Mouse (Mus musculus): ENCODE measurements at regions not wholly inside any gene's neighbourhood (a gene's known extent, or its start where the extent isn't known, plus 50 kb on each side); places are given as distances from the start of the nearest gene placed in this dataset.

DNA sequence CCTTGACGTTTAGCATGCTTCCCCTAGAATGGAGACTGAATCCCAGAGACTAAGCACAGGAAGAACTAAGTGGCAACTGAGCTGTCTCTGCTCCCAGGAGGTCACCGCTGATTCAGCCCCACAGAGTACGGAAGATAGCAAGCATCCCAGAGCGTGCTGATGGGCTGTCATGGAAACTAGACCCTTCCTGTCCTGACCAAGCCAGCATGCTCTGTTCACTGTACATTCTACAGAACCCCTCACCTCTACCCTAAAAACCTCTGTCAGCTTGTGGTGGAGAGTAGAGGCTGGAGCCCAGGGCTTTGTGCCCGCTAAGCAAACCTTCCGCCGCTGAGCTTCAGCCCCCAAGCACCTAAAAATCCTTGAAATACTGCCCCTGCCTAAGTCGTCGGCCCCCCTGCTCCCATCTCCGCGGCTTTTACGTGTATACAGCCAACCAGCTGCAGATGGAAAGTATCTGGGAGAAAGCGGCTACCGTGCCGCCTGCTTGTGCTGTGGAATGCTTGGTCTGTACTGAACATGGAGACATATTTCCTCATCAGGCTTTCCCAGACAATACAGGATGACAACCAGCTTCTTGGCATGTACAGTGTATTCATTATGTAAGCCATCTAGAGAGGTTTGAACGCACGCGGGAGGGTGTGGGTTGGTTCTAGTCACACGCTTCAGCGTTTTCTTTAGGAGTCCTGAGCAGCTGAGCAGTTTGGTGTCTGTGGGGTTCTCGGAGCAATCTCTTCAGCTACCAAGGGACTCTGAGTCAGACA, 237.1 kb downstream of the Tshz3 start:
- DNase-seq (ENCODE audit: extremely low read depth, low read depth, low spot score), result no peak

DNA sequence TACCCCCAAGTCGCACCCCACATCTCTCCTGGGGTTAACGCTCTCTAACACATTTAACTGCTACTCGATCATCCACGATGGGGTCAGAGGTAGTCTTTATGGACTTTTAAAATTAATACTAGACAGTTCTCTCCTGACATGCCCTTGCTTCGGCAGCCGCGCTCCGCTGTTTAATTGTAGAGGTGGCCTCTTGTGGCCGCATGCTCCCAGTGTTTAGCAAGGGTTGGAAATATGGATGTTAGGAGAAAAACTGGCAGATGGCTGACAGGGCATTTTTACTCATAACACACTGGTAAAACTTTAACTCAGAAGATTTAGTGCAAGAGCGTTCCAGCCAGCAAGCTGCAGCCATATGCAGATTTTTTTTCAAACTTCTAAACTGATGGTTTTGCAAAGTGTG, 242.7 kb downstream of the Tshz3 start:
- no peak for DNase-seq (ENCODE audit: extremely low read depth, low read depth, low spot score)

DNA sequence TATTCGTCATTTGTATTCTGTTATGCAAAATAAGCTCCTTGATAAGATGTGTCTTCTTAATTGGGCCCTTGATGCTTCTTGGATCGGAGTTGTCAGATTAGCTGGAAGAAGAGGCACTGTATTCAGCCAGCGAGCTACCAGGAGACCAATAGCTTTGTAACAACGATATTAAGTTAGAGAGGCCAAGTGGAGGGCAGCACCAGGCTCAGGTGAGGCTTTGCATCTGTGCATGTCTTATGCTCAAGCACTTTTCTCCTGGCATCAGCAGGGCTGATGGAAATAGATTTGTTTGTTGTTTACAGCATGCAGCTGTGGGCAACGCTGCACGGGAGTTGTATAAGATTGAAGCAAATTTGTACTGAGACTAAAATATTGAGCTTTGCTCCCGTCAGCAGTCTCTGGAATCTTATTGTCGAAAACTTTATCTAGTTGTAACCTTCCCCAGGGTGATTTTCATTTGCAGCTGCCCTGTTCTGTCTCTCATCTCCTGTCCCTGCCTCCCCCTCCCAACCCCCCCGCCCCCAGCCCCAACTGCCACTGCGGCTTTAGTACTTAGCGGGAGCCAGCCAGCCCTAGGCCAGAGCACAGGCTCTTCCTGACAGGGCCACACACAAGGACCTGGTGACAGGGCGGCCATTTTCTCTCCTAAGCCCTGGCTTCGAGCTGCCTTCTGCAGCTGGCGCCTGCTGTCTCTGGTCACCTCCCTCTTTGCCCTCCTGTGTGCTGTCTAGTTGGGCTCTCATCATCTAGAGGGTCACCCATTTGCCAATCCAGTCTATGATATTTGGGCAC, 247.3 kb downstream of the Tshz3 start:
- no peak for DNase-seq (ENCODE audit: extremely low read depth, low read depth, low spot score)

DNA sequence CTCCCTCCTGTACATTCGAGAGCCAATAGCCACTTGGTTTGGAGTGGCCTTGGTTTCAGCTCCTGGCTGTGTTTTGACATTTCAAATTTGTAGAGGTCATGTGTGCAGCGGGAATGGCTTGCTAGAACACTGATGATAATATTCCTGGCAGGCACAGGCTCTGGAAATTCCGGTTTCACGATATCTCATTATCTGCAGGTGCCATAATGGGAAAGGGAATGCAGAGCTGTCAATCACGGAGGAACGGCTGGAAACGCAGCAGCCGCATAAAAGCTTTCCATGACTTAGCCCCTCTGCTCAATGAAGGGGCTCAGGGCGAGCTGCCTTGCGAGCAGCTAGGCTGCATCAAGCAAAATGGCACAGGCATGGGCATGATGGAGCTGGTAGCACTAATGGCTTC, 251.6 kb downstream of the Tshz3 start:
- no peak for DNase-seq (ENCODE audit: extremely low read depth, low read depth, low spot score)

DNA sequence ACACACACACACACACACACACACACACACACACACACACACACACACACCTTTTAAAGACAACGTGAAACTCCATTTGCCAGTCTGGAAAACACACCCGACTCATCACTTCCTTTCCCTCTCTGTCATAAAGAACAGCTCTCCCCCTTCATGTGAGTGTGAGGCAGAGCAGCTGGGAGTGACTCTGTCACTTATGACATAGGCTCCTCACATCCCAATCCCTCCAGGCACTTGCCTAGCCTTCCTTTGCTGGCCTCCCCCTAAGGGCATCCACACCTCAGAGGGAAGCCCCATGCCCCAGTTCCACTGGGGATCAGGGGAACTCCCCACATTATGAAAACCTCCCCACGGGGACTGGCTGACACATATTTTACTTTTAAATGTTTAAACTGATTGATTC, 257.5 kb downstream of the Tshz3 start:
- no peak for DNase-seq (ENCODE audit: extremely low read depth, low read depth, low spot score)

DNA sequence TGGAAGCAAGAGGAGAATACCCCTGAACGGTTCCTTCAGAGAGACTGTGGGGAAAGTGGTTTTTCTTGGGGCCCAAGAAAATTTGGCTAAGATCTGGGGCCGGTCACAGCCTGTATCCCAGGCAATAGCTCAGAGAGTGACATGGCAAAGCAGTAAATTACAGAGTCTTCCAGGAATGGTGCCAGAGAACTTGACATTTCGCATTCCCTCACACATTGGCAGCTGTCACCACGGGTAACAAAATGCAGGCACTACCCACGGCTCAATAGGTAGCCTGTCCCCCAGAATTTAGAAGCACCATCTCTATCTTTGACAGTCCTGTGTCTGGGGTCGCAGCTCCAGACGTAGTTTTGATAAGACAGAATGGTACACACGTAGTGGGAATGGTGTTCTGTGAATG, 260.3 kb downstream of the Tshz3 start:
- DNase-seq (ENCODE audit: extremely low read depth, low read depth, low spot score), result no peak

DNA sequence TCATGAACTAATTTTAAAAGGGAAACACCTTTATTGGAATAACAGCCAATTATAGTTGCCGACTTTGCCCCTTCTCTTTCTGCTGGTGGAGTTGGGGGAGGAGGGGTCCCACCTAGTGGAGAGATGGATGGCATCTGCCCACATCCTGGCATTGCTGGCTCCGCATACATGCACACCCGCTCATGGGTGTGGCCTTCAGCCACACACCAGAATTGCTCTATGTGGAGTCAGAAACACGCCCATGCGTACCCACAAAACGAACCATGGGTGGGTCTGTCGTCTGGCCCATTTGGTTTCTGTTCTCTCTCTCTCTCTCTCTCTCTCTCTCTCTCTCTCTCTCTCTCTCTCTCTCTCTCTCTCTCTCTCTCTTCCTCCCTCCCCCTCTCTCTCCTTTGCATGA, 273.9 kb downstream of the Tshz3 start:
- no peak for DNase-seq (ENCODE audit: extremely low read depth, low read depth, low spot score)

DNA sequence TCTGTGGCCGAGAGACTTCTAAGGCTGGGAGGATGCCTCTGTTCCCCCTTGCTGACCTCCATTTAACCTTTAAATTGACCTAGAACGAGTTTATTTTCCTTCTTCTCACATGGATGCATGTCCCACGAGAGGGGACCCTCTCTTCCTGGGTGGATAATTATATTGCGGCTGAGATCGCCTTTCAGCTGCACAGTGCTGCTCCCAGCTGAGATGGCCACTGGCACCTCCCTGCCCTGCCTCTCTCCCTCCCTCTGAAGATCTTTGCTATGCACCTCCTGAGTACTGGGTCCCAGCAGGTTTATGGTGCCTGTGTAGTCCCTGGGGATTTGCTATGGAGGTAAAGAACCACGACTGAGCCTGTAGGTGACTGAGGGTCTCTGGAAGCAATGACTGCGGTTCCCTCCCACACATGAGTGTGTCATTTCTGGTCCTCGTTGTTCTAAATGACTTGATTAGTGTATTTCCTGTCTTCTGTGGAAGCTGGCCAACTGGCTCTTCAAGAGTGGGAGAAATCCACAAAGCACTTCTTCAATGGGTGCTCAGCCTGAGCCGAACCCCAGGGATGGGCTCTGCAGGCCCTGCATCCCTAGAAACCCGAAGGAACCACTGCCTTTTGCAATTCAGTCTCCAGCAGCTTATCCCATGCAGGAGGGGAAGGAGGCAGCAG, 275.9 kb downstream of the Tshz3 start:
- DNase-seq (ENCODE audit: extremely low read depth, low read depth, low spot score), result no peak

DNA sequence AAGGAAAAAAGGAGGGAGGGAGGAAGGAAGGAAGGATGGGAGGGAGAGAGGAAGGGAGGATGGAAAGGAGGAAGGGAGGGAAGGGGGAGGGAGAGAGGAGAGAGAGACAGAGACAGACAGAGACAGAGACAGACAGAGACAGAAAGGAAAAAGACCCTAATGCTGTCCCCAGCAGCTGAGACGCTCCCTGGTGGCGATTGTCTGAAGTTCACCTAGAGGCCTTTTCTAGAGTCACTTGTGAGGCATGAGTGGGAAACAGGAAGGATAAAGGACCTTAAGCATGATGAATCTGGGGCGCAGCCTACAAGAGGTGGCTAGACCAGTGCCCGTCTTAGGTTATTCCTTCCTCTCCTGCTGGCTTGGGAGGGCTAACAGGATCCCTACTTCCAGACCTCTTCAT, 276.7 kb downstream of the Tshz3 start:
- DNase-seq (ENCODE audit: extremely low read depth, low read depth, low spot score), result no peak

DNA sequence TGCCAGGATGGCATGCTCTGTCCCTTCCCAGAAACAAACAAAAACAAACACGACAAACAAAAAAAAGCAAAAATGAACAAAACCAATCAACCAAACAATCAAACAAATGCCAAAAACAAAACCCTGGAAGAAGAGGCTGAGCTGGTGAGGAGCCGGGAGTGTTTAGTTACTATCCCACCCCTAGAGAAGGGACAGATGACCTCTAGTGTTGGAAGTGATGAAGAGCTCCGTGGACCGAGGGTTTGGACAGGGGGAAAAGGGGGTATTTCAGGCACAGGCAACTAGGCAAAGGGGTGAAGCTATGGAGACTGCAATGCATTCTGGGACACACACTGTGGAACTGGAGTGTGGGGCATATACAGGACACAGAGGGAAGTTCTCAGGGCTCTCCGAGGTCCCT, 277.6 kb downstream of the Tshz3 start:
- no peak for DNase-seq (ENCODE audit: extremely low read depth, low read depth, low spot score)

DNA sequence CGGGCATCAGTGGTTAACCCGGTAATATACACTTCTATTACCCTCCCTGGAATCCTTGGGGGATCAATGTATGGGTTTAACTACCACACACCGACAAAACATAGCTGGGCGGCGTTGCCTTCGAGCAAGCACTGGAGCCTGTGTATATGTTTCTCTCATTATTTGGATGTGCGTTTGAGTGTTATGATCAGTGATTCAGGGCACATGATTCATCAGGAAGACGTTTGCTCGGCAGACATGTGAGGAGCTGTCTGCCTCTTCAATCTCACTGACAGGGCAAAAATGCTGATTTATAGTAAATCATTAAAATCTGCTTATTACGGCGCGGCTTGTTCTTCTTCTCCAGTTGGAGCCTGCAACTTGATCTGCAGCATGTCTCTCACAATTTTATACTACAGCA, 279.9 kb downstream of the Tshz3 start:
- no peak for DNase-seq (ENCODE audit: extremely low read depth, low read depth, low spot score)

DNA sequence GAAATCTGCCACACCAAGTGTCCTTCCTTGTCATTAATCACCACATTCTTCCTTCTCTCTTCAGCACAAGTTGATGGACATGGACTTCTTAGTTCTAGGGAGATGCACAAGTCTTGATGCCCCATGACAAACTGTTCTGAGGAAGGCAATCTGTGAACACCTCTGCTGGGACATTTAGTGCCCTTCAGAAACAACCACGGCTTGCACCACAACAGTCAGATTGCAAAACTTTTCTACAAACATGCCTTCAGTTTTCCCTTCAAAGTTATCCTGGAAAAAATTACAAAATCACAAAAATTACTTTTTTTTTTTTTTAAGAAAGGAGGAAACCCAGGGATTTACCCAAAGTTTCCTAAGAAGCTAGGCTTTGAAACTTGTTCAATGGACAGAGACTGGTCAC, 291.5 kb downstream of the Tshz3 start:
- no peak for DNase-seq (ENCODE audit: extremely low read depth, low read depth, low spot score)

DNA sequence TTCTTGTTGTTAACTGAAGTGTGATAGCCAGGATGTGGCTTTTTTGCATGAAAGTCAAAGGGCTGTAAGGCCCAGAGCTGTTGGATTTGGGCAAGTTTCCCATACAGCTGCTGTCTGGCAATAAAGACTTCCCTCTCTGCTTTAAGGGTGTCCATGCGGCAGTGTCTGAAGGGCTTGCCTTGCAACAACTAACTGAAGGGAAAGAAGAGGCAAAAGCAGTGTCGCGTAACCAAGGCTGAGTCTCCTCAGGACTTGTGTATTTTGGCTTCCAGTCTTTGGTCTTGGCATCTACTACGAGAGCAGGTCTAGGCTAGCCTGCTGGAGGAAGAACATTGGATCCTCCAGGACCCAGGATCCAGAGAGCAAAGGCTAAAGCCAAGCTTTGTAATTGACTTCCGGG, 306.7 kb downstream of the Tshz3 start:
- DNase-seq (ENCODE audit: extremely low read depth, low read depth, low spot score), result peak; percentile 55

DNA sequence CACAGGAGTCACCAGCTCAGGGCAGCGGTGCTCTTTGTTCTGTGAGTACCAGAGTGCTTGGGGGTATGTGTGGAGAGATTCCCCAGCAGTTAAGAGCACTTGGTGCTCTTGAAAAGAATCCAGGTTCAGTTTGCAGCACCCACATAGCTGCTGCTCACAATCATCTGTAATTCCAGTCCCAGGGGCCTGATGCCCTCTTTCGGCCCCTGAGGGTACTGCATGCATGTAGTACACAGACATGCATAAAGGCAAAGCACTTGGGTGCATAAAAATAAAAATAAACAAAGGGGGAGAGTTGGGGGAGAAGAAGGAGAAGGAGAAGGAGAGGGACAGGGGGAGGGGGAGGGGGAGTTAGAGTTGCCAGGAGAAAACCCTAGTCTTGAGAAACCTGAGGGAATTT, 307.8 kb downstream of the Tshz3 start:
- DNase-seq (ENCODE audit: extremely low read depth, low read depth, low spot score), result no peak

DNA sequence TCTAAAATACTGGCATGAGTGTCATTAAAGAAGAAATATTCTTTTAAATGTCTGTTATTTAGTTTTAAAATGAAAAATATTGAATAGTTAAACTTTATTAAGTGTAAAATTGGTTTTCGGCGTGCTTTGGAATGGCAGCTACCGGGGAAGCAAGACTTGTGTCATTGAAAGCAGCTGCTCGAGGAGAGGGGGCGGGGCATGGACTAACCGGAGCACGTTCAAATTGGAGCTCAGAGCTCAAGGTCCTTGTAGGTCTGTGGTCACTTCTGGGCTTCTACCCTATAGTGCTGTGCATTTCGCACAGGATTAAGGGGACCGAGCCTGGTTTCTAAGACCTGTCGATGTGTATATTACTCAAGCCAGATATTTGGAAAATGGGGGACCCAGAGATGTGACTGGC, 309.0 kb downstream of the Tshz3 start:
- no peak for DNase-seq (ENCODE audit: extremely low read depth, low read depth, low spot score)

DNA sequence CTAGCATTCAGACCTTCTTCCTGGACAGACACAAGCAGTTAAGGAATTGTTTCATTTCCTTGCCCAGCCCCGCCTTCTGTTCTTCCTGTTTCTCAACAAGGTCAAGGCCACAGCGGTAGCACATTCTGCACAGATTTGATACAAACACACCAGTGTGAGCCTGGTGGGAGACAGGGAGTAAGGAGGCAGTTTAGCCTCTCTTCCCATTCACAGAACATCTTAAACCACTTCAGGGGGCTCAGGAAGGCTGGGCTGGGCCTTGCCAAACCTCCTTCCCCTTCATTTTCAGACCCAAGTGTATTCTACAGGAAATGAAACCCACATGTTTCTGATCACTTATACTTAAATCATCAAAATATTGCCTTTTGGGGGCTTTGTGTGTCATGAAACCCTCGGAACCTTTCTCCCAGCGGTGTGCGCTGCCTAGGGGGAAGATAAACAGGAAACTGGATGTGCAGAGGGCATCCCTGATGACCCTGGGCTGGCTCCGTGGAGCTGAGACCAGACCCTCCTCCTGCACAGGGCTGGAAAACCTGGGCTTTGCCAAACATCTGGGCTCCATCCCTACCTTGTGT, 313.3 kb downstream of the Tshz3 start:
- no peak for DNase-seq (ENCODE audit: extremely low read depth, low read depth, low spot score)

DNA sequence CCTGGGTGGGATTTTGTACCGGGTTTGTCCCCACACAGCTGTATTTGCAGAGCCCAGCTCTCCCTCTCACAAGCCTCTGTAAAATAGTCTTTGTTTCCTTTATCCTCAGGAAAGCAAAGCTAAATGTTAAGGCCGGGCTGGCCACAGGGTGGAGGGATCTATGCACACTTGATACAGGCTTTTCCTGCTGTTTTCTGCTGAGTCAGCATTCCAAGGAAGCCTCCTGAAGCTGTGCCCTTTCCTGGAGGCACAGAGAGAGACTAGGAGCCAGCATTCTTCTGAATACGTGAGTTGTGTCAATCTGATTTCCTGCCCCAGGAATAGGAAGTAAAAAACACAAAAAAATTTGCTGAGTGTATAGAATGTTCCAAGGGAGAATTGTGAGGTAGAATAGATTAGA, 322.2 kb downstream of the Tshz3 start:
- no peak for DNase-seq (ENCODE audit: extremely low read depth, low read depth, low spot score)

DNA sequence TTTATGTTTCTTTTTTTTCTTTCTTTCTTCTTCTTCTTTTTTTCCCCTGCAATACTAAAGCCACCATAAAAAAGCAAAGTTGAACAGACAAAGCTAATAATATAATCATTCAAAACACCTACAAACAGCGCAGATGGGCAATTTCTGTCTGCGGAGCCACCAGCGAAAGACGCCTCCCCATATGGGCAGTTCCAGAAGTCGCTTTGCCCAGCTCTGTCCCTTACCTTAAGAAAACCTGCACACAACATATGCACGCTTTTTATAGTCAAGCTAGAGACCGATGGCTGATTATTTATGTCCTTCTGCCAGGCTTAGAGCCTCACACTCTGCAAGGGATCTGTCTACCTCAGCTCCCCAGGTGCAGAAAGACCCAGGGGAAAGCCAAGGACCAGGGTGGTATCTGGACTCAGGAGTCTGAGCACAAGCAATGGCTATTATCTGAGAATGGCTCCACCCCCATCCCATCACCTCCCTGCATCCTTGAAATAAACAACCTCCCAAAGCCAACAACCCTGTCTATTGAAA, 326.6 kb downstream of the Tshz3 start:
- no peak for DNase-seq (ENCODE audit: extremely low read depth, low read depth, low spot score)

DNA sequence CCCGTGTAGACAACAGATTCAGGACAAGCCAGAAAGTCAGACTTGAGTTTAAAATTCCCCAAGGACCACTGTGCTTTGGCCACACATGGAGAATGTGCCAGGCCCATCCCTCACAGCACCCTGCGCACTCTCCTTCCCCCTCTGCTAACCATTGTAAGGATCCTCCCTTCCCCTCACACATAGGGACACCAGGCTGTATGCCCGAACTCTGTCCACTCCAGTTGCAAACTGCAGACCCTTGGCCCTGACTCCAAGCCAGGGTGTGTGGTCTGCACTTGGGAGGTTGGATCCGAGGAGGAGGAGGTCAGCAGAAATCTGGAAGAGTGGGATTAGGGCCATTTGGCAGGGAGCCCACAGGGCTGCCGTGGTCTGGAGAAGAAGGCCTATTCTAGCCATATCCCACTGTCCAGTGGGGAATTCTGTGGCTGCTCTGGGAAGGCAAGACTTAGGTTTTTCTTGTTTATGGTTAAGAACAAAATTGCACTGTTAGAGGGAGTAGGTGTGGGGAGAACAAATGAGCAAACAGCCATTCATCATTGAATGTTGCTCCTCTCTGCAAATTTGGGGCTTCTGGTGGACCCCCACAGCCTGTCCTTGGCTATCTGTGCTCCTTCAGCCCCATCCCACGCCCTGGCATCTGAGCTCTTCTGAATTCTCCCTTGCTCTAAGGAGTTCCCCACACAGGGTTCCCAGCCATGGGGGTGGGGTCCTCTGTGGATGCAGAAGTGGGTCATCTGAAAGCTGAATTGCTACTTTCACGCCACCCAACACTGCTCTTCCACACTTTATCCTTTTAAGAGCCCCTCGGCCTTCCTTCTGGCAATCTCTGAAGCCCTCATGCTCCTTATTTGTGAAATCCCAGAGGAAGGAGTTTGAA, 366.9 kb downstream of the Tshz3 start:
- no peak for DNase-seq (ENCODE audit: extremely low read depth, low read depth, low spot score)

DNA sequence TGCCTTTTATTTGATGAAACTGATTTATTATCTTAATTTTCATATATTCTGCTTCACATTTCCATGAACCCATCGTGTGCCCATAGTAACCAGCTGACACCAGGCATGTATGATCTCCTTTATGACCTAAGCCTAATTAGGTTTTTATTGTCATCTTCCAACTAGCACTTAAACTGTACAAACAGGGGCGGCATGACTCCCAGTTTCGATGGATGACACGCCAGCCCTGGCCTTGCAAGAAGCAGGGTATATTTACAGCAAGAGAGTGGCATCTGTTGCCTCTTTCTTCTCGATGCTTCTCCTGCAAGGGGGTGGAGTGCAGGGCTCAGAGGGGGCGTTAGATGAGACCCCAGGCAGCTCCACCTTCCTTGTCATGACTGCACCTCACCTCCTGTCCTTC, 379.8 kb downstream of the Tshz3 start:
- no peak for DNase-seq (ENCODE audit: extremely low read depth, low read depth, low spot score)

DNA sequence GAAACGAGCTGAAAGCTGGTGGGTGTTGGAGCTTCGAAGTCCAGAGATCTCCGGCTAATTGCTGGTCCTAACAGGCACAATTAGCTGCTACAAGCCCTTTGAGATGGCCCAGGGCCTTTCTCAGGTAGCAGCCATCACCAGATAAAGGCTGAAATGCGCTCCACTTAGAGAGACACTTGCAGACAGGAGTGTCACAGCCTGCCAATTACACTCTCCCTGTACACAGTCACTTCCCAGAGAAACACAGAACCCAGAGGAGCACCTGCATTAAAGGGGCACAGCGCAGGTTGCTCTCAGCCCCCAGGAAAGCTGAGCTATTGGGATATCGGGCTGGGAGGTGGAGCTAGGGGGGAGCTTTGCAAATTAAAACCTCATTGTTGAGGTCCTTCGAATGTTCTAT, 380.2 kb downstream of the Tshz3 start:
- no peak for DNase-seq (ENCODE audit: extremely low read depth, low read depth, low spot score)
